Mouse (Mus musculus): ENCODE results near the gene Nucks1. TPM values are rescaled to one million over a fixed set of nuclear protein-coding genes. Genes with fewer than 3 reads are reported as not detected.

The Nucks1 gene
- total RNA-seq, 2 experiments from 2014 or later: 148 to 152 TPM

DNA sequence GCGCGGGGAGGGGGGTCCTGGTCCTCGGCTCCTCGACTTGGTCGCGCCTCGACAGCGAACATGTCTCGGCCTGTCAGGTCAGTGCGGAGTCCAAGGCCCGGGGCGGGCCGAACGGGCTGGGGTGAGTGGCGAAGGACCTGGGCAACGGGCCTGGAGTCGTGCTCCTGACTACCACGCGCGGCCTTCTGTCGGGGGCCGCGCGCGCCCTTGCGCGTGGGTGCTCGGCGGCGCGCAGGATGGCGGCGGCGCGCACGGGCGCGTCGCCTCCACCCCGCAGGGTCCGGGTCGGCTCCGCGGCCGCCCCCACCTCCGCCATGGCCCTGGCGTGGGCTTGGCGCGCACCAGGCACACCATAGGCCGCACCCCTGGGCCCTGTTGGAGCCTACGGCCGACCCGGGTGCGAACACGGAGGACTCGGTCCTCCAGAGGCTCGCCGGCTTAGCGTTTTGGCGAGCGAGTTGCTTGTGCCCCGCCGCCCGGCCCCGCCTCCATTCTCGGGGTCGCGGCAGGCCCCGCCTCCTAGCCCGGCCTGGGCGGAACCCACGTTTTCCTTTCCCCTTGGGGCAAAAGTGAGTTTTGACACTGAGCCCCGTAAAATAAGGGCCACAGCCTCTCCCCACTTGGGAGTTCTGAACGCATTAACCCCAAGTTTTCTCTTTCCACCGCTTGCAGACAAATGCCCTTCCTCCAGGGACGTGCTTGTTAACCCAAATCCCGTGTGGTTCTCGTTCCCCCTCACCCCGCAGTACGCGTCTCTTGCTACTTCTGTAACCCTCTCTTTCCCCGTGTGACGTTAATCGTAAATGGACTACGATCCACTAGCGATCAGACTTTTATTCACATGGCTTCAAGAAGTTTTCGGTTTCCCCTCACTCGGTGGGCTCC lies 582 bp downstream of the Nucks1 start:
- peak; percentile 49 to 68 for DNase-seq (ENCODE audit: low spot score in 2 of 2)
- intact Hi-C loops (cut with DNase I): no loop called here

DNA sequence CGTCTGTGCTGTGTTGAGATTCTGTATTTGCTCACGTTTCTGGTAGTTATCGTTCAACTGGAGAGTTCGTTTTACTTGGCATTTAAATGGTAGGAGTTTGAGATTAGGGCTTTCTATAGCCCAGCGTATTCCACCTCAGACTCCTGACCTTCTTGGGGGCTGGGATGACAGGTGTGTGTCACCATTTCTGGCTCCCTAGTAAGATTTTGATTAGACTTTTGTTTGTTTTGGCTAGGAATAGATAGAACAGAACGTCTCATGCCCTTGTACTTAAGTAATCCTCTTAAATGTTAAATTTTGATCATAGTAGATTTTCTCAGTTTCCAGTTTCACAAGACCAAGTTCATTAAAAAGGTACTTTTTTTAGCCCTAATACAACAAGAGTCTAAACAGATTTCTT lies 7.3 kb downstream of the Nucks1 start:
- intact Hi-C loops (cut with DNase I): no loop called here
- no peak for DNase-seq (ENCODE audit: low spot score in 2 of 2)

- DNase-seq (ENCODE audit: low spot score in 2 of 2): no peak
- intact Hi-C loops (cut with DNase I): no loop called here
These were observed 8.7 kb downstream of the Nucks1 start for GRCm38 (mm10) chr1:131919052-131919451.

- intact Hi-C loops (cut with DNase I): no loop called here
These were observed 11.8 kb downstream of the Nucks1 start for GRCm38 (mm10) chr1:131922100-131922499.

GRCm38 (mm10) chr1:131933471-131933870 lies 23.1 kb downstream of the Nucks1 start:
- no peak for DNase-seq (ENCODE audit: low spot score in 2 of 2)
- intact Hi-C loops (cut with DNase I): no loop called here

More at GRCm38 (mm10) chr1:131922100-131922499, 11.8 kb downstream of the Nucks1 start:
- no peak for DNase-seq (ENCODE audit: low spot score in 2 of 2)

GRCm38 (mm10) chr1:131937659-131938305 lies 27.4 kb downstream of the Nucks1 start:
- intact Hi-C loops (cut with DNase I): loop anchor here (1.0 to 2.0 kb wide), 2 partner anchors 44 to 179 kb away; no protein-coding TSS in a partner anchor
- peak; percentile 70 to 78 for DNase-seq (ENCODE audit: low spot score in 2 of 2)

DNA sequence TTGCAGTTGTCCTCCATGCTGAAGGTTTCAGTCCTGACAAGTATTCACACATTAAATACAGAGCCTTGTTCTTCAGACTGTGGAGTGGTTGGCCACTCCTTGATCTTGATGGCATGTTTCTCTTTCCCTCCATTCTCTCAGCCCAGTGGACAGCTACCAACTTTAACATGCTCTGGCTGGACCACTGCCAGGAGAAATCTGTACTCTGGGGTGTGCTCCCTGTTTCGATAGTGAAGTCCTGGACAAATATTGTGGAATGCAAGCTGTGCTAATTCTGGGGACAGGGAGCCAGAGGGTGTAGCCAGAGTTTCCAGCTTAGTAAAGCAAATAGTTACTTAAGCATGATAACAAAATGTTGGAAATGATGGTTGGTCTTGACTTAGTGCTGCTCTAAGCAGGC lies 28.5 kb downstream of the Nucks1 start:
- intact Hi-C loops (cut with DNase I): loop anchor here (2.0 kb wide), 1 partner anchor 178 kb away; no protein-coding TSS in a partner anchor
- DNase-seq (ENCODE audit: low spot score in 2 of 2): no peak

- DNase-seq (ENCODE audit: low spot score in 2 of 2): peak in 1 of 2 experiments; percentile 19
- intact Hi-C loops (cut with DNase I): no loop called here
These were observed 30.4 kb downstream of the Nucks1 start for GRCm38 (mm10) chr1:131940711-131941244.

DNA sequence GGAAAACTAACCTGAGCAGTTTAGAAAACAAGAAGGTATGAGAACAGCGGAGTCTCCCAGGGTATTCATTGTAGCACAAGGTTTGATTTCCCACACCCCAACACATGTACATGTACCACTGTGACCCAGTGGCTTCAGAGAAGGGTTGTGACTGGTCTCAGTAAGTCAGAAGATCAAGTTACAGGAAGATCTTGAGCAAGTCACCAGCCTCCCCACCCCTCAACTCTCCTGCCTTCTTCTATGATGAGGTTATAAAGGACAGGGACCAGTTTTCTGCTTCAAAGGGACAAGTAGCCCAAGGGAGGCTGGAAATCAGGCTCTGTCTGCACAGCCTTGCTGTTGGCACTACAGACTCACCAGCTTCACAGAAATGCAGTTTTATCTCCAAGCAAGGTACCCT lies 31.2 kb downstream of the Nucks1 start:
- DNase-seq (ENCODE audit: low spot score in 2 of 2): no peak
- intact Hi-C loops (cut with DNase I): no loop called here

DNA sequence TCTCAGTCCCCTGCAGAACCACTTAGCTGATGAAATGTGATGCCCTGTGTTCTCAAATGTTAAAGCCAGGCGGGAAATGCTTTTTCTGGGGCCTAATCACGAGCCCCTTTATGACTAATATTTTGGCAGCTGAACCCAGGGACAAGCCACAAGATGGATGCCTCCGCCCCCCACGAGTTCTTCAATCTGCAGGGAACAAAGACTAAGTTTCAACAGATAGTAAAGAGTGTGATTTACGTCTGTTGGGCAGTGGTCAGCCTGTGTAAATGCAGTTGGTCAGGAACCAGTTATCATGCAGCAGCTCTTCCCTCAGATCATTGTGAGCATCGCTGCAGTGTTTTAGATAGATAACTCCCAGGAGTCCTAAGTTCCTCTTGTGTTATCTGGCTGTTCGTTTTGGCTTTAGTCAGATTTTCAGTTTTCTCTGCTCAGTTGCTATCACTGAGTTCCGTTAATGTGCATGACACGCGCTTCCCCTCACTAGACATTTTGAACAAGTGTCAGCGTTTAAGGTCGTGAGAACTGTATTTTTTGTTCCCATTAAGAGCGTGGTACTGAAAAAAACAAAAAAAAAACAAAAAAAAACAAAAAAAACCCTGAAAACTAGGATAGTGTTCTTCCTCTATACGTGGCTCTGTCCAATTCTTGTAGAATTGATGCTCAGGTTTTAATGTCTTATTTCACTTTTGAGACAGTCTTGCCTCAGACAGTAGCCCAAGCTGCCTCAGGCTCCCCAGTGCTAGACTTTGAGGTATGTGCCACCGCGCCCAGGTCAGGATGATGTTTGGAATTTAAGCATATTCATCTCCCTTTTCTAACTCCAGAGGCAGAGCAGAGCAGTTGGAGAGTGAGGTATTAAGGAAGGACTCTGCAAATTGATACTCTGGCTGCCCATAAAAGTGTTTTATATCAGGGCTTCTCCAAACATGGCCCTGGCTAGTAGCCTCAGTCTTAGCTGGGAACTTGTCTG lies 32.6 kb downstream of the Nucks1 start:
- intact Hi-C loops (cut with DNase I): no loop called here
- DNase-seq (ENCODE audit: low spot score in 2 of 2): no peak

- no peak for DNase-seq (ENCODE audit: low spot score in 2 of 2)
- intact Hi-C loops (cut with DNase I): no loop called here
These were observed 35.5 kb downstream of the Nucks1 start for GRCm38 (mm10) chr1:131945674-131946440.

DNA sequence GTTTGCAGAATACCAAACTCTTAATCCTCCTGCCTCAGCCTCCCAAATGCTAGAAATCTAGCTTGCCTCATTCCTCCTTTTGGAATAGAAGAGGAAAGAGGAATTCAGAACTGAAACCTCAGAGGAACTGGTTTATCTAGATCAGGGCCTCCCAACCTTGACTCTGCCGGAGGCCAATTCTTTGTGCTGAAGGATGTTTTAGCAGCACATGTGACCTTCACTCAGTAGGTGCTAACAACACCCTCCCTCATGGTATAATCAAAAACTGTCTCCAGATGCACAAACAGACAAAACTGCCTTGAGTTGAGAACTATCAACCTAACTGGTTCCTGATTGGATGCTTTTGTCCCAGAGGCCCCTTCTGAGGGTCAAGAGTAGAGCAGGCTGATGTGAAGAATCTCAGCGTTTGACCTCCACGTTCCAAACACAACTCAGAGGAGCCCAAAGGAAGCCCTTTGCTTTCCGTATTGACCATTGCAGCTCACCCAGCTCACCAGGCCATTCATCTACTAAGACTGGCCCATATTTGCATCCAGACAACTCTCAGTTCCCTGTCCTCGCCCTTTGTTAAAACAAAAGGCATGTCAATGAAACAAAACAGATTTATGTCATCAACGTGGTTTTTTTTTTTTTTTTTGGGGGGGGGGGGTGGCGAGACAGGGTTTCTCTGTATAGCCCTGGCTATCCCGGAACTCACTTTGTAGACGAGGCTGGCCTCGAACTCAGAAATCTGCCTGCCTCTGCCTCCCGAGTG lies 36.3 kb downstream of the Nucks1 start:
- intact Hi-C loops (cut with DNase I): no loop called here
- no peak for DNase-seq (ENCODE audit: low spot score in 2 of 2)

DNA sequence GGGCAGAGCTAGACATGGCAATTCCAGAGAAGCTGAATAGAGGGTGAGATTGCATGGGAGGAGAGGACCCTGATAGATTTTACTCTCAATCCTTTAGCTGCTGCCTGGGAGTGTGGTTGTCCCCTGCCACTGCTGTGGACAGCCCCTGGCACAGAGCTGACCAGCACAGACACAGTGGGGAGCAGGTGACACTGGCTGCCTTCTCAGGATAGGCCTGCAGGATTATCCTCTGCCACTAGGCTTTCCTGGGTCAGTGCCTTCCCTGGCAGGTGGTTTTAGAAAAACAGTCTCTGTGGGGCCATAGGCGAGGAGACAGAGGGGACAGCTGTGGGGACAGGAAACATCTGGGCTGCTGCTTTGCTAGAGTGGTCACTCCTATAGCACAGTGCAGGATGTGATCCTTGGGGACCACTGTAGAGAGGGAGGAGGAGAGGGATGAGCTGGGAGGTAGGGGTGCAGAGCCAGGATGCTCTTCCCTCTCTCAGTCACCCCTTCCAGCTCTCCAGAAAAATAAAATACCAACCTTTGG lies 37.7 kb downstream of the Nucks1 start:
- DNase-seq (ENCODE audit: low spot score in 2 of 2): no peak
- intact Hi-C loops (cut with DNase I): no loop called here

GRCm38 (mm10) chr1:131954242-131954865 lies 44.0 kb downstream of the Nucks1 start:
- intact Hi-C loops (cut with DNase I): no loop called here

GRCm38 (mm10) chr1:131955131-131955757 lies 44.9 kb downstream of the Nucks1 start:
- no peak for DNase-seq (ENCODE audit: low spot score in 2 of 2)
- intact Hi-C loops (cut with DNase I): no loop called here

More at GRCm38 (mm10) chr1:131954242-131954865, 44.0 kb downstream of the Nucks1 start:
- no peak for DNase-seq (ENCODE audit: low spot score in 2 of 2)

GRCm38 (mm10) chr1:131957416-131957815 lies 47.1 kb downstream of the Nucks1 start:
- intact Hi-C loops (cut with DNase I): no loop called here
- DNase-seq (ENCODE audit: low spot score in 2 of 2): no peak

DNA sequence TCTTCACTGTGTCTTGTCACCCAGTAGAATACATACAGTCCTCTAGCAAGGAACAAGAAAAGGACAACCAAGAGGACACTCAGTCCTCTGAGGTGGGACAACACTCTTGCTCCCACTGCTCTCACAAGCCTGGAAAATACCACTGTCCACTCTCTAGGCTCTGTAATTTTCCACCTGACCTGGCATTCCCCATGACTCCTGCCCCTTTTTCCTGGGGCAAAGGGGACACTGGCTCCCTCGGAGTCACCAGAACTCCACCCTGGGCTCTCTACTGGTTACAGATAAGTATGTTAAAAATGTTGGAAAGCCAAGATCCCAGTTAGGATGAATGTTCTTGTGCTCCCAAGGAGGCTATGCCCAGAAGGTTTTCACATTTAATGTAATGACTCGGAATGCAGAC lies 50.7 kb downstream of the Nucks1 start:
- intact Hi-C loops (cut with DNase I): no loop called here
- no peak for DNase-seq (ENCODE audit: low spot score in 2 of 2)

All from left cerebral cortex, postnatal 25 days (tissue).